Mouse (Mus musculus) E14TG2a.4 (cell line): ENCODE results near the gene Akna.

Experiments
- CTCF ChIP-seq: conservative IDR thresholded peaks from 2 replicates; pipeline ENCODE4 v1.5.1; 2014; ENCODE audit warnings: low read length
- NANOG ChIP-seq: IDR thresholded peaks from 2 replicates; pipeline ENCODE4 v1.6.1; 2014; ENCODE audit warnings: borderline replicate concordance, low read length, mixed read lengths
- POU5F1 ChIP-seq: IDR thresholded peaks from 2 replicates; pipeline ENCODE4 v1.6.1; 2014; ENCODE audit warnings: low read length, borderline replicate concordance

DNA sequence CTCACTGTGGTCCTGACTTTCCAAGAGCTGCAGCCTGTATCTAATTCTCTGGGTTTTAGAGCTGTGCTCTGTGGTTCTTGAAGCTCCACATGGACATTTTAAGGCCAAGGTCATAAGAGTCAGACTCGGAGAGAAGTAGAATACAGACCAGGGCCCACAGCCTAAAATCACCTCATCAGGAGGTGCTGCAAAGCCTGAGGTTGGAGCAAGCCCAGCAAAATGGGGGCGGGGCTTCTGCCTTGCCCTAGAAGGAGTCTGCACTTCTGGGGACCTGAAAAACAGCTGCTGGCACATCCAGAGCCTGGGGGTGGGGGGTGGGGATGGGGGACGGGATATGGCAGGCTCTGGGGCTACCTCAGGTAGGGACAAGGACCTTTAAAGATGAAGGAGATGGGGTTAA, 27.2 kb upstream of the Akna start:
- TF ChIP-seq CTCF (no peak), NANOG (no peak), POU5F1 (no peak)
